In the genomic region with DNA sequence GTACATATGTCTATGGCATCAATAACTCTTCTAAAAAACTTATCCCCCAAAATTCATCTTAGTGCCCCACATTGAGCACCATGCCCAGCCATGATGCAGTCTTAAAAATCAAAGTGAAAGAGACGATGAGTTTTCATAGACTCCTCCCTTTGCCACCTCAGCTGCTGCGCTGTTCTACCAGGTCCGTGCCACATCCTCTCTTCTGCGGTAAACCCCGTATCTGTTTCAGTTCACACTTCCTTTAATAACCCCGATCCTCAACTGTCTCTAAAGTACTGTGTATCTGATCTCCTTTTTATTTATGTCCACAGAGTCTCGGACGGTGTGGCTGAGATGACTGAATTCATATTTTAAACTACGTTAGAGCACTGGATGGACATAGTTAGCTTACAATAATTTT, we compare ENCODE assay signal across 11 mouse cellular contexts. TPM values are rescaled to one million over a fixed set of nuclear protein-coding genes. Genes with fewer than 3 reads are reported as not detected.
DNase-seq lines count a peak whose midpoint lies in the region; ATAC-seq lines count a peak whose summit lies in the region.
"Had no signal": no experiment of that assay in that cellular context is flagged by ENCODE, and none has a peak within 500 bp of the region (broad histone marks: within the 10 kb centered on the region; RNA-seq: fewer than 3 reads in every experiment).

No protein-coding gene starts in this region.

- WGBS in heart, embryonic 13.5 days = 55% methylated on average over 9 of the region's 9 CpGs

- no peak overlapping the region; the same call in 1 of the 2 replicates for H3K4me3 ChIP-seq in heart, embryonic 13.5 days
- H3K4me3 ChIP-seq: left cerebral cortex, adult 2 months had no signal

- H3K4me1 ChIP-seq in heart, embryonic 13.5 days = peaks cover 8% of the 10 kb centered on the region

- H3K36me3 ChIP-seq in heart, embryonic 13.5 days = no peaks in the 10 kb centered on the region

- H3K9me3 ChIP-seq in heart, embryonic 13.5 days = no peaks in the 10 kb centered on the region

- DNase-seq in heart, postnatal 25 days (ENCODE audit: low spot score) = no peak
- DNase-seq in thymus, postnatal 10 days (ENCODE audit: low spot score in 2 of 2) = peak; percentile 36 to 57
- no peak for DNase-seq in cerebellum, adult 9-10 months
- DNase-seq in left cerebral cortex, postnatal 14 days (ENCODE audit: low spot score in 2 of 2) = no peak
- DNase-seq: kidney, adult 18-20 months had no signal

- no peak for ATAC-seq in heart, embryonic 13.5 days (ENCODE audit: extremely low read depth, insufficient number of reproducible peaks, low FRiP score, low TSS enrichment)
- ATAC-seq in granulocyte monocyte progenitor cell, adult 5-6 weeks (replicated peaks; ENCODE audit: poor library complexity, severe bottlenecking) = peak; percentile 78
- peak; percentile 75 for ATAC-seq in megakaryocyte, adult 5-6 weeks (ENCODE audit: poor library complexity, severe bottlenecking)
- no peak for ATAC-seq in erythroblast, adult 5-6 weeks (replicated peaks; ENCODE audit: low FRiP score, poor library complexity, severe bottlenecking)

- H3K9ac ChIP-seq in heart, embryonic 13.5 days = no peak overlapping the region

- H3K27me3 ChIP-seq in heart, embryonic 13.5 days (replicated peaks) = peaks cover 44% of the 10 kb centered on the region

- intact Hi-C loops in heart, postnatal 25 days (cut with DNase I) = no loop called here
- intact Hi-C loops in left cerebral cortex, postnatal 14 days (cut with DNase I) = no loop called here

- H3K27ac ChIP-seq in heart, embryonic 13.5 days (replicated peaks) = no peak overlapping the region
- H3K27ac ChIP-seq: left cerebral cortex, adult 2 months had no signal

- H3K4me2 ChIP-seq in heart, embryonic 13.5 days = peak overlapping the region; percentile 31; the same call in 1 of the 2 replicates

RNA-seq across cellular contexts. Expression of a gene that starts 14.7 kb away (rescaled TPM):
- polyA plus RNA-seq in heart, embryonic 13.5 days (2015; fragmentation: Nextera tagmentation; extraction: Ambion mirVana) = not detected in 2 replicates
- total RNA-seq in heart, postnatal 25 days (2021) = not detected
- not detected in 2 replicates for total RNA-seq in granulocyte monocyte progenitor cell, adult 5-6 weeks (2014; fragmentation: Nextera tagmentation)
- not detected in 2 replicates for total RNA-seq in granulocyte monocyte progenitor cell, adult 5-6 weeks (2017)
- total RNA-seq in megakaryocyte, adult 5-6 weeks (2015) = not detected in 2 replicates
- total RNA-seq in megakaryocyte, adult 5-6 weeks (2017) = not detected in 2 replicates
- not detected in 2 replicates for total RNA-seq in erythroblast, adult 5-6 weeks (2015; ENCODE audit: low replicate concordance)
- total RNA-seq in erythroblast, adult 5-6 weeks (2017; ENCODE audit: low replicate concordance) = not detected in 2 replicates
- total RNA-seq in left cerebral cortex, postnatal 14 days (2021) = not detected
- total RNA-seq: left cerebral cortex, adult 2 months had no signal
- polyA plus RNA-seq: small intestine, adult 2 months had no signal

RNA-seq across cellular contexts. Expression of a gene that starts 15.4 kb away (rescaled TPM):
- not detected in 2 replicates for polyA plus RNA-seq in heart, embryonic 13.5 days (2015; fragmentation: Nextera tagmentation; extraction: Ambion mirVana)
- not detected for total RNA-seq in heart, postnatal 25 days (2021)
- total RNA-seq in granulocyte monocyte progenitor cell, adult 5-6 weeks (2014; fragmentation: Nextera tagmentation) = not detected in 2 replicates
- total RNA-seq in granulocyte monocyte progenitor cell, adult 5-6 weeks (2017) = not detected in 2 replicates
- total RNA-seq in megakaryocyte, adult 5-6 weeks (2015) = not detected in 2 replicates
- total RNA-seq in megakaryocyte, adult 5-6 weeks (2017) = not detected in 2 replicates
- total RNA-seq in erythroblast, adult 5-6 weeks (2015; ENCODE audit: low replicate concordance) = not detected in 2 replicates
- total RNA-seq in erythroblast, adult 5-6 weeks (2017; ENCODE audit: low replicate concordance) = not detected in 2 replicates
- total RNA-seq in left cerebral cortex, postnatal 14 days (2021) = not detected
- total RNA-seq: left cerebral cortex, adult 2 months had no signal

RNA-seq across cellular contexts. Expression of a gene that starts 22.9 kb away (rescaled TPM):
- not detected in 2 replicates for polyA plus RNA-seq in heart, embryonic 13.5 days (2015; fragmentation: Nextera tagmentation; extraction: Ambion mirVana)
- total RNA-seq in heart, postnatal 25 days (2021) = not detected
- total RNA-seq in granulocyte monocyte progenitor cell, adult 5-6 weeks (2014; fragmentation: Nextera tagmentation) = not detected in 2 replicates
- not detected in 2 replicates for total RNA-seq in granulocyte monocyte progenitor cell, adult 5-6 weeks (2017)
- total RNA-seq in megakaryocyte, adult 5-6 weeks (2015) = not detected in 2 replicates
- total RNA-seq in megakaryocyte, adult 5-6 weeks (2017) = not detected in 2 replicates
- not detected in 2 replicates for total RNA-seq in erythroblast, adult 5-6 weeks (2015; ENCODE audit: low replicate concordance)
- not detected in 2 replicates for total RNA-seq in erythroblast, adult 5-6 weeks (2017; ENCODE audit: low replicate concordance)
- not detected for total RNA-seq in left cerebral cortex, postnatal 14 days (2021)
- total RNA-seq: left cerebral cortex, adult 2 months had no signal
- polyA plus RNA-seq: small intestine, adult 2 months had no signal

RNA-seq across cellular contexts. Expression of a gene that starts 29.3 kb away (rescaled TPM):
- not detected in 2 replicates for polyA plus RNA-seq in heart, embryonic 13.5 days (2015; fragmentation: Nextera tagmentation; extraction: Ambion mirVana)
- not detected for total RNA-seq in heart, postnatal 25 days (2021)
- not detected in 2 replicates for total RNA-seq in granulocyte monocyte progenitor cell, adult 5-6 weeks (2014; fragmentation: Nextera tagmentation)
- not detected in 2 replicates for total RNA-seq in granulocyte monocyte progenitor cell, adult 5-6 weeks (2017)
- total RNA-seq in megakaryocyte, adult 5-6 weeks (2015) = not detected in 2 replicates
- total RNA-seq in megakaryocyte, adult 5-6 weeks (2017) = not detected in 2 replicates
- not detected in 2 replicates for total RNA-seq in erythroblast, adult 5-6 weeks (2015; ENCODE audit: low replicate concordance)
- total RNA-seq in erythroblast, adult 5-6 weeks (2017; ENCODE audit: low replicate concordance) = not detected in 2 replicates
- not detected for total RNA-seq in left cerebral cortex, postnatal 14 days (2021)
- total RNA-seq: left cerebral cortex, adult 2 months had no signal
- polyA plus RNA-seq: small intestine, adult 2 months had no signal

RNA-seq across cellular contexts. Expression of a gene that starts 37.4 kb away (rescaled TPM):
- polyA plus RNA-seq in heart, embryonic 13.5 days (2015; fragmentation: Nextera tagmentation; extraction: Ambion mirVana) = not detected in 2 replicates
- not detected for total RNA-seq in heart, postnatal 25 days (2021)
- not detected in 2 replicates for total RNA-seq in granulocyte monocyte progenitor cell, adult 5-6 weeks (2014; fragmentation: Nextera tagmentation)
- total RNA-seq in granulocyte monocyte progenitor cell, adult 5-6 weeks (2017) = not detected in 2 replicates
- total RNA-seq in megakaryocyte, adult 5-6 weeks (2015) = not detected in 2 replicates
- total RNA-seq in megakaryocyte, adult 5-6 weeks (2017) = not detected in 2 replicates
- not detected in 2 replicates for total RNA-seq in erythroblast, adult 5-6 weeks (2015; ENCODE audit: low replicate concordance)
- total RNA-seq in erythroblast, adult 5-6 weeks (2017; ENCODE audit: low replicate concordance) = not detected in 2 replicates
- total RNA-seq in left cerebral cortex, postnatal 14 days (2021) = not detected
- total RNA-seq: left cerebral cortex, adult 2 months had no signal
- polyA plus RNA-seq: small intestine, adult 2 months had no signal

Comparison
In these comparisons a context has a peak if more than half of its experiments do, and no peak if none do; other contexts are left out.
1. ATAC-seq: peak in granulocyte monocyte progenitor cell, adult 5-6 weeks (single experiment) and megakaryocyte, adult 5-6 weeks (single experiment); none in heart, embryonic 13.5 days (single experiment) and erythroblast, adult 5-6 weeks (single experiment).
2. DNase-seq: peak in thymus, postnatal 10 days (2 of 2); none in heart, postnatal 25 days (single experiment), cerebellum, adult 9-10 months (single experiment) and left cerebral cortex, postnatal 14 days (0 of 2).